Comparison of ENCODE assay signal across 23 mouse cellular contexts in genomic region chr5:38440252-38441005, GRCm38 (mm10).
DNase-seq lines count a peak whose midpoint lies in the region; ATAC-seq and TF ChIP-seq lines count a peak whose summit lies in the region.
"Had no signal": no experiment of that assay in that cellular context is flagged by ENCODE, and none has a peak within 500 bp of the region (broad histone marks: within the 10 kb centered on the region; RNA-seq: fewer than 3 reads in every experiment).

No protein-coding gene starts in this region.

- H3K36me3 ChIP-seq in intestine, embryonic 15.5 days: no peaks in the 10 kb centered on the region
- H3K36me3 ChIP-seq: heart, embryonic 15.5 days; limb, embryonic 12.5 days; stomach, embryonic 15.5 days had no signal

- H3K4me2 ChIP-seq in intestine, embryonic 15.5 days (replicated peaks): no peak overlapping the region
- H3K4me2 ChIP-seq: heart, embryonic 15.5 days; limb, embryonic 12.5 days; liver, embryonic 12.5 days; stomach, embryonic 15.5 days had no signal

- H3K27me3 ChIP-seq in intestine, embryonic 15.5 days (replicated peaks): no peaks in the 10 kb centered on the region
- H3K27me3 ChIP-seq: heart, embryonic 15.5 days; limb, embryonic 12.5 days; liver, embryonic 12.5 days; stomach, embryonic 15.5 days had no signal

- H3K27ac ChIP-seq in layer of hippocampus, adult 2 months: no peak overlapping the region
- no peak overlapping the region for H3K27ac ChIP-seq in intestine, embryonic 15.5 days
- H3K27ac ChIP-seq: heart, embryonic 15.5 days; kidney, postnatal 0 days; limb, embryonic 12.5 days; liver, embryonic 12.5 days; stomach, embryonic 15.5 days had no signal

- ATAC-seq in intestine, embryonic 15.5 days: no peak
- ATAC-seq: forebrain, embryonic 14.5 days; liver, embryonic 12.5 days; midbrain, embryonic 16.5 days had no signal

- H3K4me1 ChIP-seq in intestine, embryonic 15.5 days (replicated peaks): no peaks in the 10 kb centered on the region
- H3K4me1 ChIP-seq: heart, embryonic 15.5 days; limb, embryonic 12.5 days; liver, embryonic 12.5 days; stomach, embryonic 15.5 days had no signal

- intact Hi-C loops in heart, postnatal 25 days (cut with DNase I): no loop called here
- intact Hi-C loops in left cerebral cortex, postnatal 36 days (cut with DNase I): no loop called here

- DNase-seq in heart, adult 11 months: peak; percentile 81
- no peak for DNase-seq in heart, postnatal 25 days (ENCODE audit: low spot score)
- DNase-seq in cerebellum, adult 11-12 months: peak; percentile 75
- peak; percentile 78 for DNase-seq in cerebellum, adult 9-10 months
- DNase-seq in left cerebral cortex, postnatal 36 days (ENCODE audit: low spot score in 2 of 2): peak; percentile 47 to 64
- no peak for DNase-seq in layer of hippocampus, adult 2 months (ENCODE audit: low spot score in 2 of 2)
- no peak for DNase-seq in spleen, adult 18-20 months
- DNase-seq: adrenal gland, postnatal 10 days; gastrocnemius, postnatal 14 days; kidney, adult 18-20 months; layer of hippocampus, postnatal 36 days; lung, adult 2 months; lung, postnatal 36 days; retina, postnatal 1 day; thymus, adult 2 months had no signal

- no peak overlapping the region for H3K4me3 ChIP-seq in layer of hippocampus, adult 2 months
- H3K4me3 ChIP-seq in intestine, embryonic 15.5 days (replicated peaks): no peak overlapping the region
- H3K4me3 ChIP-seq: heart, embryonic 15.5 days; limb, embryonic 12.5 days; liver, embryonic 12.5 days; stomach, embryonic 15.5 days had no signal

- no peaks in the 10 kb centered on the region for H3K9me3 ChIP-seq in intestine, embryonic 15.5 days
- H3K9me3 ChIP-seq: heart, embryonic 15.5 days; limb, embryonic 12.5 days; liver, embryonic 12.5 days; stomach, embryonic 15.5 days had no signal

- H3K9ac ChIP-seq in intestine, embryonic 15.5 days: no peak overlapping the region
- H3K9ac ChIP-seq: heart, embryonic 15.5 days; limb, embryonic 12.5 days; liver, embryonic 12.5 days; stomach, embryonic 15.5 days had no signal

- no peak for TF ChIP-seq CTCF in layer of hippocampus, adult 2 months (conservative IDR thresholded peaks at IDR 0.05)

- WGBS in intestine, embryonic 15.5 days: 81% methylated on average over 9 of the region's 9 CpGs

Comparison
In these comparisons a context has a peak if more than half of its experiments do, and no peak if none do; other contexts are left out.
1. DNase-seq: peak in heart, adult 11 months (single experiment), cerebellum, adult 11-12 months (single experiment), cerebellum, adult 9-10 months (single experiment) and left cerebral cortex, postnatal 36 days (2 of 2); none in heart, postnatal 25 days (single experiment), layer of hippocampus, adult 2 months (0 of 2) and spleen, adult 18-20 months (0 of 2).